Mouse (Mus musculus) megakaryocyte, embryonic 14.5 days (primary cell): ENCODE measurements at regions not wholly inside any gene's neighbourhood (a gene's known extent, or its start where the extent isn't known, plus 50 kb on each side); places are given as distances from the start of the nearest gene placed in this dataset.

ENCODE experiments used
- FLI1 ChIP-seq: IDR thresholded peaks from 2 replicates; pipeline ENCODE4 v1.6.1; 2012; ENCODE audit warnings: low read length, inconsistent platforms, mixed read lengths
- GATA1 ChIP-seq: IDR thresholded peaks from 3 replicates; pipeline ENCODE4 v1.6.1; 2012; ENCODE audit warnings: mixed read lengths, low read length, inconsistent platforms, borderline replicate concordance

- TF ChIP-seq FLI1 (no peak), GATA1 (no peak)
These were observed 150.3 kb upstream of the A530016L24Rik start for GRCm38 (mm10) chr12:112338976-112339375.
